Mouse (Mus musculus) MEL (cell line): Measurements from ENCODE around the gene Dlgap3. TPM values are rescaled to one million over a fixed set of nuclear protein-coding genes. Genes with fewer than 3 reads are reported as not detected.

Experiments
- DNase-seq: peaks from one replicate; pipeline ENCODE4 v3.0.0; 2011; ENCODE audit warnings: low read depth, low spot score
- H3K27ac ChIP-seq: 2 replicates; pipeline ENCODE4 v1.5.1; 2012; ENCODE audit warnings: low read depth, mild to moderate bottlenecking, control low read depth, low read length, moderate library complexity; ENCODE audit not compliant: control insufficient read depth
- H3K27me3 ChIP-seq, 2 experiments: fragments of 150-350 bp in 1 of 2; sonication (generic) in 1 of 2; 2 replicates each; pipeline ENCODE4 v1.6.1; 2012; ENCODE audit warnings: low read length in 2 of 2, mild to moderate bottlenecking in 2 of 2, improper control_type of control experiment in 1 of 2, moderate library complexity in 1 of 2; ENCODE audit not compliant: insufficient read depth in 2 of 2, control insufficient read depth in 1 of 2
- H3K36me3 ChIP-seq, 2 experiments: 2 replicates each; pipeline ENCODE4 v1.6.1; 2012 to 2014; ENCODE audit warnings: low read length in 2 of 2, improper control_type of control experiment in 1 of 2, inconsistent platforms in 1 of 2, mild to moderate bottlenecking in 1 of 2; ENCODE audit not compliant: insufficient read depth in 2 of 2, control insufficient read depth in 1 of 2
- H3K4me1 ChIP-seq, 2 experiments: fragments of 150-350 bp in 1 of 2; sonication (generic) in 1 of 2; 2 replicates each; pipeline ENCODE4 v1.6.1; 2012; ENCODE audit warnings: low read length in 2 of 2, improper control_type of control experiment in 1 of 2, mild to moderate bottlenecking in 1 of 2; ENCODE audit not compliant: insufficient read depth in 2 of 2, control insufficient read depth in 1 of 2
- H3K4me3 ChIP-seq, 2 experiments: fragments of 150-350 bp in 1 of 2; sonication (generic) in 1 of 2; 2 replicates each; pipeline ENCODE4 v1.5.1; 2012; ENCODE audit warnings: low read depth in 2 of 2, low read length in 2 of 2, mild to moderate bottlenecking in 2 of 2, moderate library complexity in 2 of 2, control low read depth in 1 of 2, improper control_type of control experiment in 1 of 2; ENCODE audit not compliant: control insufficient read depth in 1 of 2, insufficient read depth in 1 of 2
- H3K79me2 ChIP-seq: 2 replicates; pipeline ENCODE4 v1.6.1; 2012; ENCODE audit warnings: mild to moderate bottlenecking, low read length, moderate library complexity; ENCODE audit not compliant: control insufficient read depth, poor library complexity, insufficient read depth
- H3K9ac ChIP-seq: 2 replicates; pipeline ENCODE4 v1.6.1; 2012; ENCODE audit warnings: low read depth, mild to moderate bottlenecking, control low read depth, low read length, moderate library complexity; ENCODE audit not compliant: control insufficient read depth, poor library complexity, severe bottlenecking
- H3K9me3 ChIP-seq: fragments of 150-350 bp; sonication (generic); replicated peaks from 2 replicates; pipeline ENCODE4 v1.6.1; 2012; ENCODE audit warnings: mild to moderate bottlenecking, low read length, improper control_type of control experiment, moderate library complexity; ENCODE audit not compliant: insufficient read depth
- BHLHE40 ChIP-seq: IDR thresholded peaks from 2 replicates; pipeline ENCODE4 v1.6.1; 2012; ENCODE audit warnings: low read depth, mild to moderate bottlenecking, inconsistent platforms, low read length, improper control_type of control experiment, borderline replicate concordance
- CTCF ChIP-seq, 3 experiments: IDR thresholded peaks in 2 of 3; conservative IDR thresholded peaks in 1 of 3; 2 replicates each; pipeline ENCODE4 v1.5.1; 2011 to 2012; ENCODE audit warnings: low read length in 3 of 3, low read depth in 2 of 3, mild to moderate bottlenecking in 2 of 3, improper control_type of control experiment in 1 of 3, inconsistent platforms in 1 of 3, mixed read lengths in 1 of 3, moderate library complexity in 1 of 3; ENCODE audit not compliant: control insufficient read depth in 1 of 3, insufficient read depth in 1 of 3, poor library complexity in 1 of 3, severe bottlenecking in 1 of 3
- E2F4 ChIP-seq: IDR thresholded peaks from 2 replicates; pipeline ENCODE4 v1.6.1; 2011; ENCODE audit warnings: low read depth, low read length, improper control_type of control experiment, borderline replicate concordance
- EP300 ChIP-seq, 2 experiments: IDR thresholded peaks; 2 replicates each; pipeline ENCODE4 v1.6.1; 2011; ENCODE audit warnings: improper control_type of control experiment in 2 of 2, low read length in 2 of 2, low read depth in 1 of 2, mild to moderate bottlenecking in 1 of 2
- MEF2A ChIP-seq: IDR thresholded peaks from 2 replicates; pipeline ENCODE4 v1.6.1; 2014; ENCODE audit warnings: low read depth, mild to moderate bottlenecking, inconsistent platforms, low read length, improper control_type of control experiment; ENCODE audit not compliant: poor library complexity, insufficient replicate concordance, severe bottlenecking; ENCODE audit errors: extremely low read depth
- MXI1 ChIP-seq: IDR thresholded peaks from 2 replicates; pipeline ENCODE4 v1.6.1; 2011; ENCODE audit warnings: mild to moderate bottlenecking, low read depth, low read length, improper control_type of control experiment
- MYB ChIP-seq: IDR thresholded peaks from 2 replicates; pipeline ENCODE4 v1.6.1; 2011; ENCODE audit warnings: mild to moderate bottlenecking, low read depth, low read length, improper control_type of control experiment
- NELFE ChIP-seq: IDR thresholded peaks from 2 replicates; pipeline ENCODE4 v1.6.1; 2011; ENCODE audit warnings: low read depth, low read length, improper control_type of control experiment
- NRF1 ChIP-seq: IDR thresholded peaks from 2 replicates; pipeline ENCODE4 v1.6.1; 2014; ENCODE audit warnings: low read depth, mild to moderate bottlenecking, inconsistent platforms, low read length, improper control_type of control experiment, moderate library complexity; ENCODE audit not compliant: poor library complexity, insufficient read depth, severe bottlenecking
- TBP ChIP-seq: IDR thresholded peaks from 2 replicates; pipeline ENCODE4 v1.8.0; 2011; ENCODE audit warnings: low read depth, low read length, improper control_type of control experiment
- TCF12 ChIP-seq: IDR thresholded peaks from 2 replicates; pipeline ENCODE4 v1.6.1; 2014; ENCODE audit warnings: low read depth, mild to moderate bottlenecking, inconsistent platforms, low read length, improper control_type of control experiment, moderate library complexity
- USF1 ChIP-seq: IDR thresholded peaks from 2 replicates; pipeline ENCODE4 v1.6.1; 2014; ENCODE audit warnings: low read depth, mild to moderate bottlenecking, inconsistent platforms, low read length, improper control_type of control experiment, moderate library complexity
- ZMIZ1 ChIP-seq: IDR thresholded peaks from 2 replicates; pipeline ENCODE4 v1.6.1; 2012; ENCODE audit warnings: low read depth, mild to moderate bottlenecking, inconsistent platforms, low read length, improper control_type of control experiment, moderate library complexity
- ZNF384 ChIP-seq: IDR thresholded peaks from 2 replicates; pipeline ENCODE4 v1.6.1; 2012; ENCODE audit warnings: low read depth, mild to moderate bottlenecking, inconsistent platforms, low read length, improper control_type of control experiment
- polyA plus RNA-seq, 2 experiments: library from polyadenylated mRNA; stranded (reverse) in 1 of 2; unstranded in 1 of 2; fragments of >175 nt in 1 of 2; fragments of >200 nt in 1 of 2; gene quantifications; 2 replicates each; pipeline versions ENCODE4 v1.2.1 to v1.2.4; 2012; ENCODE audit warnings: low replicate concordance in 2 of 2, low read depth in 1 of 2; ENCODE audit not compliant: insufficient read length in 2 of 2, insufficient read depth in 1 of 2, missing spikeins in 1 of 2
- total RNA-seq: library from RNA; depleted of rRNA; stranded (reverse); fragments of 300-350 nt; gene quantifications from 2 replicates; pipeline ENCODE4 v1.2.3, GENCODE M21; 2012

Gene Dlgap3
- total and polyA plus RNA-seq, 3 experiments, result not detected

DNA sequence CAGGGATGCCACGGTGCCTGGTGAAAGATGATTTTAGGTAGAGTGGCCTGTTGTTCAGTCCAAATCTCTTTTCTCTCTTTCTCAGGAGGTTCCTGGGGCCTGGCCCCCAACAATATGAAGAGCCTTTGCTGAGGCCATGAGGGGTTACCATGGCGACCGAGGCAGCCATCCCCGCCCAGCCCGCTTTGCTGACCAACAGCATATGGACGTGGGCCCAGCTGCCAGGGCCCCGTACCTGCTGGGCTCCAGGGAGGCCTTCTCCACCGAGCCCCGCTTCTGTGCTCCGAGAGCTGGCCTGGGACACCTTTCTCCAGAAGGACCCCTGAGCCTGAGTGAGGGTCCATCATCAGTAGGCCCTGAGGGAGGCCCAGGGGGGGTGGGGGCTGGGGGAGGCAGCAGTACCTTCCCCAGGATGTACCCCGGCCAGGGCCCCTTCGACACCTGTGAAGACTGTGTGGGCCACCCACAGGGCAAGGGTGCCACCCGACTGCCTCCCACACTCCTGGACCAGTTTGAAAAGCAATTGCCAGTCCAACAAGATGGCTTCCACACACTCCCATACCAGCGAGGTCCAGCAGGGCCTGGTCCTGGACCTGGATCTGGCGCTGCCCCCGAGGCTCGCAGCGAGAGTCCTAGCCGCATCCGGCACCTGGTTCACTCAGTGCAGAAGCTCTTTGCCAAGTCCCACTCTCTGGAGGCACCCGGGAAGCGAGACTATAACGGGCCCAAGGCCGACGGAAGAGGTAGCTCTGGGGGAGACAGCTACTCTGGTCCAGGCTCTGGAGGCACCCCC is 25.7 kb downstream of the Dlgap3 start:
- Histone ChIP-seq H3K4me3 (no peak overlapping the region), H3K27ac (no peak overlapping the region), H3K36me3 (no peaks in the 10 kb centered on the region), H3K9me3 (no peaks in the 10 kb centered on the region), H3K79me2 (no peaks in the 10 kb centered on the region), H3K9ac (no peak overlapping the region), H3K27me3 (no peaks in the 10 kb centered on the region), H3K4me1 (no peaks in the 10 kb centered on the region)
- no peak for TF ChIP-seq NELFE
- TF ChIP-seq TBP, result no peak
- no peak for TF ChIP-seq MEF2A
- no peak for TF ChIP-seq ZNF384
- no peak for TF ChIP-seq NRF1
- no peak for DNase-seq

DNA sequence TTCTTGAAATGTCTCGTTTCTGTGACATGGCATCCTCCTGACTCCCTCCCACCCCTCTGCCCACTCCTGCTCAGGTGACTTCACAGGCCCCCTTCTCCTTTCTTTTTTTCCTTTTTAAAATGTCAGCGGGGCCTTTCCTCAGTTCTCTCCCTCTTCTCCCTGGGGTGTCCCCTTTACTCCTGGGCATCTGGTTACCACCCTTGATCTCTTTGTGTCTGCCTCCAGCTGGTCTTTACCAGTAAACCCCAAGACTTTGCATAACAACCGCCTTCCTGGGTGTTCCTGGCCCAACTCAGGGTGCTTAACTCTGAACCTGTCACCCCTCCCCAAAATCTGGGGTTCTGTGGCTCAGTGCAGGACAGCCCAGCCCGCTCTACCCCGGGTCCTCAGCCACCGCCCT is 29.6 kb downstream of the Dlgap3 start:
- Histone ChIP-seq H3K27me3 (no peaks in the 10 kb centered on the region), H3K4me1 (no peaks in the 10 kb centered on the region), H3K27ac (no peak overlapping the region), H3K79me2 (no peaks in the 10 kb centered on the region), H3K9me3 (no peaks in the 10 kb centered on the region), H3K9ac (no peak overlapping the region), H3K4me3 (no peak overlapping the region), H3K36me3 (no peaks in the 10 kb centered on the region)
- TF ChIP-seq MYB (no peak), TCF12 (no peak), MXI1 (no peak), ZMIZ1 (no peak), CTCF (IDR thresholded peaks at IDR 0.05 in 2 of 3, conservative IDR thresholded peaks at IDR 0.05 in 1 of 3; ENCODE audit: control insufficient read depth in 1 of 3, insufficient read depth in 1 of 3, low read depth in 2 of 3, low read length in 3 of 3, poor library complexity in 1 of 3, severe bottlenecking in 1 of 3) (no peak), EP300 (IDR thresholded peaks at IDR 0.05; ENCODE audit: low read depth in 1 of 2, low read length in 2 of 2) (no peak), BHLHE40 (no peak)
- no peak for DNase-seq

DNA sequence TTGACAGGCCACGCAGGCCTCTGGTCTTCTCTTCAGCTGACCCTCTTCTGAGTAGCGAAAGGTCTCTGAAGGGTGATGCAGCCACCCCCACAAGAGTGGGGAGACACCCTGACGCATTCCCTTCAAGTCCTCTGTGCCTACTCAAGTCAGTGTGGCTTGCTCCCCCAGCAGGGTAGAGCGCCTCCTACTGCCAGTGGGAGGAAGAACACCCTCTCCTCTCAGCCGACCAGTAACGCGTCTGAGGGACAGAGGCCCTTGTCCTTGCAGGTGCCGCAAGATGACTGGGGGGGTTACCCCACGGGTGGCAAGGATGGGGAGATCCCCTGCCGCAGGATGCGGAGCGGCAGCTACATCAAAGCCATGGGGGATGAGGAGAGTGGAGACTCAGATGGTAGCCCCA is 30.4 kb downstream of the Dlgap3 start:
- Histone ChIP-seq H3K4me1 (no peaks in the 10 kb centered on the region), H3K27me3 (no peaks in the 10 kb centered on the region), H3K79me2 (no peaks in the 10 kb centered on the region), H3K9ac (no peak overlapping the region), H3K27ac (no peak overlapping the region), H3K36me3 (no peaks in the 10 kb centered on the region), H3K9me3 (no peaks in the 10 kb centered on the region), H3K4me3 (no peak overlapping the region)
- no peak for DNase-seq
- TF ChIP-seq USF1, result no peak
- no peak for TF ChIP-seq ZNF384
- no peak for TF ChIP-seq E2F4
